Mouse (Mus musculus) kidney, embryonic 14.5 days (tissue): Measurements from ENCODE around the gene Plekhj1. TPM values are rescaled to one million over a fixed set of nuclear protein-coding genes. Genes with fewer than 3 reads are reported as not detected.
A peak's percentile ranks its signal among the peaks of the same experiment; 100 is the strongest.

Source experiments
- ATAC-seq: fragments of 200-750 bp; cut with Nextera tagmentation; 2 replicates; pipeline ENCODE4 v1.8.0; 2017; ENCODE audit warnings: moderate number of reproducible peaks, mild to moderate bottlenecking, moderate TSS enrichment, moderate library complexity; ENCODE audit not compliant: low FRiP score, low TSS enrichment
- H3K27ac ChIP-seq: fragments of 300-500 bp; sonication (generic); 2 replicates; pipeline ENCODE4 v1.5.1; 2014; ENCODE audit warnings: low read depth, mild to moderate bottlenecking, low read length, moderate library complexity, mixed read lengths
- H3K27me3 ChIP-seq: fragments of 300-500 bp; sonication (generic); 2 replicates; pipeline ENCODE4 v1.6.1; 2014; ENCODE audit warnings: mild to moderate bottlenecking, low read length; ENCODE audit not compliant: control insufficient read depth, insufficient read depth
- H3K36me3 ChIP-seq: fragments of 300-500 bp; sonication (generic); 2 replicates; pipeline ENCODE4 v1.6.1; 2014; ENCODE audit warnings: low read length, mixed read lengths; ENCODE audit not compliant: control insufficient read depth, insufficient read depth
- H3K4me1 ChIP-seq: fragments of 300-500 bp; sonication (generic); 2 replicates; pipeline ENCODE4 v1.6.1; 2014; ENCODE audit warnings: low read length, mixed read lengths; ENCODE audit not compliant: control insufficient read depth, insufficient read depth
- H3K4me2 ChIP-seq: fragments of 300-500 bp; sonication (generic); replicated peaks from 2 replicates; pipeline ENCODE4 v1.6.1; 2014; ENCODE audit warnings: low read depth, mild to moderate bottlenecking, low read length
- H3K4me3 ChIP-seq: fragments of 300-500 bp; sonication (generic); 2 replicates; pipeline ENCODE4 v1.5.1; 2014; ENCODE audit warnings: mild to moderate bottlenecking, low read length
- H3K9ac ChIP-seq: fragments of 300-500 bp; sonication (generic); 2 replicates; pipeline ENCODE4 v1.6.1; 2014; ENCODE audit warnings: low read depth, mild to moderate bottlenecking, low read length, moderate library complexity
- H3K9me3 ChIP-seq: fragments of 300-500 bp; sonication (generic); 2 replicates; pipeline ENCODE4 v1.6.1; 2016; ENCODE audit warnings: low read length; ENCODE audit not compliant: control insufficient read depth
- WGBS: fragments of 180-500 bp; shearing (Covaris S2); extraction: QIAGEN DNeasy Blood & Tissue Kit; methylation state at CpG from one replicate; pipeline ENCODE4 v1.1.7; 2014; 5-methylcytosine and 5-hydroxymethylcytosine counted together
- microRNA counts: library from miRNA; unstranded; fragments of <30 nt; microRNA quantifications from one replicate; lab custom pipeline; 2017
- microRNA-seq: library from miRNA; unstranded; fragments of <30 nt; microRNA quantifications from one replicate; pipeline ENCODE4, GENCODE M21; 2016
- polyA plus RNA-seq: library from polyadenylated mRNA; unstranded; fragments of >200 nt; fragmentation: Nextera tagmentation; extraction: Ambion mirVana; gene quantifications from 2 replicates; pipeline ENCODE4 v1.2.1, GENCODE M21; 2014

Gene Plekhj1
- polyA plus RNA-seq, 1 experiment from 2014 or later = 126 TPM

DNA sequence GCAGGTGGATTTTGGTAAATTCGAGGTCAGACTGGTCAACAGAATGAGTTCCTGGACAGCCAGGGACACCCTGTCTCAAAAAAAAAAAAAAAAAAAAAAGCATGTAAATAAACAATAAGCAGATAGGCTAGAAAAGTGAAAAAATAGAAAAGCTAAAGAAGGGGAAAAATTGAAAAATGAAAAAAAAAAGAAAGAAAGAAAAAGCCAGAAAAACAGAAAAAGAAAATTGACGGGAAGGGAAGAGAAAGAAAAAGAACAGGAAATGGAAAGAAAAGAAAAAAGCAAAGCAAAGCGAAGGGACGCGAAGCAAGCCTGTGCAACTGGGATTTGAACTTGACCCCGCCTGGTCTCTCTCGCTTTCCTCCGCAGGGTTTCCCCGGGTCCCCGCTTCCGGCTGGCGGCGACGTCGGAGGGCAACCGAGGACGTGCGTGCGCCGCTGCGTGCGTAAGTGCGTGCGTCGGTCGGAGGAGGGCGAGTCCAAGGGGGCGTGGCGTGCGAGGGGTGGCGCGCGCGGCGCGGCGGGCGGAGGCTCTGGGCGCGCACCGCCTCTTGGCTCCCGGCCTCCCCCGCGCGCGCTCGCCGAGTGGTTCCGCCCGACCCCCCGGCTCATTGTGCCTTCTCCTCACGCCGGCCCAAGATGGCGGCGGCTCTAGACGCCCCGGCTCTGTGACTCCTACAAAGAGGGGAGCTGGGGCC is 43.7 kb downstream of the Plekhj1 start, which contains the start of gene Dot1l:
TSS of gene Dot1l (plus strand) at position 613 of the 697 bp plus-strand sequence.
- Histone ChIP-seq H3K27me3 (no peaks in the 10 kb centered on the region), H3K4me2 (peak within 1 kb of the TSS; percentile 97), H3K27ac (peak within 1 kb of the TSS; percentile 71), H3K9ac (peak within 1 kb of the TSS; percentile 96), H3K4me3 (peak within 1 kb of the TSS; percentile 100), H3K36me3 (no peaks in the 10 kb centered on the region), H3K4me1 (peaks cover 29% of the 10 kb centered on the region), H3K9me3 (no peaks in the 10 kb centered on the region)
- ATAC-seq = peak; percentile 93
- 1% methylated on average over 45 of the region's 57 CpGs for WGBS

DNA sequence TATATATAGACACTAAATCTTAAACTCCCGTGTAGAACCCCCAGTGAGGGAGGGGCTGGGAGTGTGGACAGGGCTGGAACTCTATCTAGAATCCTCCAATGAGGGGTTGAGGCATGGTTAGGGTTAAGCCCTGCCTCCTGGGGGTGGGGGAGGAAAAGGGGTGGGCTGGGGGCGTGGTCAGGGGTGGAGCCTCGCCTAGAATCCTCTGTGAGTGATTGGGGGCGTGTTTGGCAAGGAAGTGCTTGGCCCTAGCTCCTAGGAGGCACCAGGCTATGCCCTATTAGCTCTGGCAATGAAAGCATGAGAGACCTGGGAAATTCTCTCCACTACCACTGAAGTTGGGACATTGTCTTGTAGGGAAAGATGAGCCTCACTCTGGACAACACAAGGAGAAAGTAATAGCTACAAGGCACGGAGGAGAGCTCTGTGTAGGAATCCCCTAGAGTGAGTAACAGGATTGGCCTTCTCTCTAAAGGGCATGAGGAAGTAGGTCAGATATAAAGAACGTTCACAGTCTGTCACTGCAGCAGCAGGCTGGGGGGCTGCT is 46.3 kb downstream of the Plekhj1 start:
- peak overlapping the region; percentile 51 for H3K4me2 ChIP-seq
- no peaks in the 10 kb centered on the region for H3K27me3 ChIP-seq
- no peaks in the 10 kb centered on the region for H3K36me3 ChIP-seq
- H3K9ac ChIP-seq = no peak overlapping the region
- peaks cover 23% of the 10 kb centered on the region for H3K4me1 ChIP-seq
- H3K4me3 ChIP-seq = peak overlapping the region; percentile 23; the same call in 1 of the 2 replicates
- 3% methylated on average over 6 of the region's 6 CpGs for WGBS
- peak; percentile 63 for ATAC-seq
- H3K27ac ChIP-seq = peak overlapping the region; percentile 77; the same call in 1 of the 2 replicates
- no peaks in the 10 kb centered on the region for H3K9me3 ChIP-seq

DNA sequence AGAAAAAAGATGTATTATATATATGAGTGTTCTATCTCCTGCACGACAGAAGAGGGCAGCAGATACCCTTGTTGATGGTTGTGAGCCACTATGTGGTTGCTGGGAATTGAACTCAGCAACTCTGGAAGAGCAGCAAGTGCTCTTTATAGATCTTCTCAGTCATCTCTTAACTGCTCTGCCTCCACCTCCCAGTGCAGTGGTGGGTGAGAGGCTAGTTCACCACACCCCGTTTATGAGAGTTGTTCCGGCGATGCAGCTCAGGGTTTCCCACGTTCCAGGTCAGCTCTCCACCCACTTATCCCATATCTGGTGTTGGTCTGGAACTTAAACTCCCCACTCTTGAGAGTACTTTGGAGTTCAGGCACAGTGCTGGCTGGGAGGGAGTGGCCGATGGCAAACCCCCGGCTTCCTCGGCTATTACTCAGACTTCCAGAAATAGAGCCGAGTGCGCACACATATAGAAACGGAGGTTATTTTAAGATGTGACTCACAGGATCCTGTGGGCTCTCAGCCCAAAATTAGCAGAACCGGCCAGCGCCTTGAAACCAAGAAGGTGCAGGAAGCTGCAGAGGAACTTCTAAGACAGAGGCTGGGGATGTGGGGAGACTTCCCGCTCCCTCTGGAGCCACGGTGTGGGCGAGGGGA is 47.1 kb downstream of the Plekhj1 start:
- 11% methylated on average over 16 of the region's 16 CpGs for WGBS
- H3K4me2 ChIP-seq = peak overlapping the region; percentile 51
- no peak for ATAC-seq
- H3K36me3 ChIP-seq = no peaks in the 10 kb centered on the region
- H3K27ac ChIP-seq = peak overlapping the region; percentile 77; the same call in 1 of the 2 replicates
- H3K9ac ChIP-seq = peak overlapping the region; percentile 31; the same call in 1 of the 2 replicates
- no peaks in the 10 kb centered on the region for H3K27me3 ChIP-seq
- H3K9me3 ChIP-seq = no peaks in the 10 kb centered on the region
- H3K4me1 ChIP-seq = peaks cover 14% of the 10 kb centered on the region
- peak overlapping the region; percentile 23; the same call in 1 of the 2 replicates for H3K4me3 ChIP-seq

DNA sequence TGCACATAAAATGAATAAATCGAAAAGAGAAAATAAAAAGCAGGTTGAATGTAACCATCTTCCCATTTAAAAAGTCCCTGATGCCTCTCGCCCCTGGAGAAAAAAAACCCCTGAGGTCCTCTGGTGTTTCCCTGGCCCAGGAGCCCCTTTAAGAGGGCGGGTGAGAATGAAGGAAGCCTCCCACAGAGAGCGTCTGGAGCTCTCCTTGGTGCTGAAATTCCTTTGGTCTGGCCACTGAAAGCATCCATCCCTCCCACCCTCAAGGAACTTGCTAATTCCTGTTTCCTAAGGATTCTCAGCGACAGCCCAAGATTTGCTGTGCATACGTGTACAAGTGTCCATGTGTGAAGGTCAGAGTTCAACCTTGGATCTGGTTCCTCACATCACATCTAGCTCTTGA is 49.8 kb downstream of the Plekhj1 start:
- Histone ChIP-seq H3K9ac (no peak overlapping the region), H3K4me3 (no peak overlapping the region), H3K27me3 (no peaks in the 10 kb centered on the region), H3K4me1 (peaks cover 10% of the 10 kb centered on the region), H3K27ac (no peak overlapping the region), H3K9me3 (no peaks in the 10 kb centered on the region), H3K36me3 (no peaks in the 10 kb centered on the region), H3K4me2 (no peak overlapping the region)
- 0 out of 2 replicates have a peak, but pooled peaks have one; percentile 3 for ATAC-seq
- 11% methylated on average over 6 of the region's 6 CpGs for WGBS

DNA sequence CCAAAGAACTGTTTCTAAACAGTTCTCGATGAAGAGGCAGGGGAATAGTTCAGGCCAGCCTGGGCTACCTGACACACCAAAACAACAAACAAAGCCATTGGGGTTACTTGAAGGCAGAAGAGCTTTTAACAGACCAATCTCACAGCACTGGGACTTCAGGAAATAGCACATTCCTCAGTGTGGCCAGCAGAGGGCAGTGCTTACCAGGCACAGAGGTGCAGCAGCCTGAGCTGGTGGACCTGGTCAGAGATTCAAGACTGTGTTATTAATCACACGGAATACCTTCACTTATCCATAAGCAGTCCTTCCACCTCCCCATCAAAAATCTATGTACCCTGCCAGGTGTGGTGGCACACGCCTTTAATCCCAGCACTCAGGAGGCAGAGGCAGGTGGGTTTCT is 51.0 kb downstream of the Plekhj1 start:
- H3K9ac ChIP-seq = no peak overlapping the region
- H3K9me3 ChIP-seq = no peaks in the 10 kb centered on the region
- no peak for ATAC-seq
- H3K4me3 ChIP-seq = no peak overlapping the region
- no peak overlapping the region for H3K27ac ChIP-seq
- H3K36me3 ChIP-seq = no peaks in the 10 kb centered on the region
- H3K4me2 ChIP-seq = no peak overlapping the region
- WGBS = 17% methylated on average over 3 of the region's 3 CpGs
- H3K27me3 ChIP-seq = no peaks in the 10 kb centered on the region
- H3K4me1 ChIP-seq = peaks cover 13% of the 10 kb centered on the region

MicroRNA genes within 50 kb of the gene (microRNA counts, 519-probe panel; counts per million panel counts)
- not detected for microRNA mmu-miR-1982 (lab: Ali Mortazavi, UCI)

Small RNA genes lying within 50 kb of the gene (microRNA-seq; reads per million reads assigned to microRNA genes)
- 2.5 reads per million, percentile 8 among the genes with 10 or more reads in this experiment for gene Mir1982

Other genes starting within 250 kb of the Plekhj1 start
- gene Rexo1, start 237.1 kb downstream of the Plekhj1 start, polyA plus RNA-seq = 25.8 and 31.3 TPM in 2 replicates
- 10.1 and 10.2 TPM in 2 replicates for gene Klf16, start 221.3 kb downstream of the Plekhj1 start, polyA plus RNA-seq
- gene Abhd17a, start 208.3 kb downstream of the Plekhj1 start, polyA plus RNA-seq = 125 and 130 TPM in 2 replicates
- 88.5 and 103 TPM in 2 replicates for gene Scamp4, start 195.8 kb downstream of the Plekhj1 start, polyA plus RNA-seq
- 8.0 and 8.8 TPM in 2 replicates for gene Adat3, start 195.7 kb downstream of the Plekhj1 start, polyA plus RNA-seq
- 1.9 and 2.5 TPM in 2 replicates for gene Gm49322, start 192.6 kb downstream of the Plekhj1 start, polyA plus RNA-seq
- 127 and 134 TPM in 2 replicates for gene Csnk1g2, start 175.8 kb downstream of the Plekhj1 start, polyA plus RNA-seq
- gene Btbd2, start 141.6 kb downstream of the Plekhj1 start, polyA plus RNA-seq = 63.4 and 80.2 TPM in 2 replicates
- 68.1 and 99.2 TPM in 2 replicates for gene Mknk2, start 120.5 kb downstream of the Plekhj1 start, polyA plus RNA-seq
- 23.3 and 34.4 TPM in 2 replicates for gene Mob3a, start 96.6 kb downstream of the Plekhj1 start, polyA plus RNA-seq
- gene Izumo4, start 96.4 kb downstream of the Plekhj1 start, polyA plus RNA-seq = 8.5 and 14.6 TPM in 2 replicates
- gene Ap3d1, start 56.4 kb downstream of the Plekhj1 start, polyA plus RNA-seq = 70.8 and 80.6 TPM in 2 replicates
- gene Dot1l, start 43.4 kb downstream of the Plekhj1 start, polyA plus RNA-seq = 21.9 and 29.2 TPM in 2 replicates
- 101 and 102 TPM in 2 replicates for gene Sf3a2, start 428 bp downstream of the Plekhj1 start, polyA plus RNA-seq
- not detected in 2 replicates for gene Amh, start 6.6 kb upstream of the Plekhj1 start, polyA plus RNA-seq
- gene Jsrp1, start 14.9 kb upstream of the Plekhj1 start, polyA plus RNA-seq = 4.4 and 5.2 TPM in 2 replicates
- 1,867 and 1,944 TPM in 2 replicates for gene Oaz1, start 28.0 kb upstream of the Plekhj1 start, polyA plus RNA-seq
- gene Lingo3, start 45.4 kb upstream of the Plekhj1 start, polyA plus RNA-seq = 0.17 and 0.97 TPM in 2 replicates
- gene Lsm7, start 56.6 kb upstream of the Plekhj1 start, polyA plus RNA-seq = 365 and 431 TPM in 2 replicates
- 27.2 and 35.1 TPM in 2 replicates for gene Sppl2b, start 56.6 kb upstream of the Plekhj1 start, polyA plus RNA-seq
- gene Tmprss9, start 73.2 kb upstream of the Plekhj1 start, polyA plus RNA-seq = 0.08 and 0.10 TPM in 2 replicates
- 391 and 501 TPM in 2 replicates for gene Timm13, start 102.3 kb upstream of the Plekhj1 start, polyA plus RNA-seq
- gene Lmnb2, start 119.6 kb upstream of the Plekhj1 start, polyA plus RNA-seq = 16.0 and 17.1 TPM in 2 replicates
- 16.1 and 16.3 TPM in 2 replicates for gene Gadd45b, start 131.4 kb upstream of the Plekhj1 start, polyA plus RNA-seq
- 2.2 and 4.8 TPM in 2 replicates for gene Gng7, start 216.3 kb upstream of the Plekhj1 start, polyA plus RNA-seq
- gene Diras1, start 227.0 kb upstream of the Plekhj1 start, polyA plus RNA-seq = 0.37 TPM in 1 of 2 replicates, not detected in the other
- 6.4 and 9.1 TPM in 2 replicates for gene Slc39a3, start 238.8 kb upstream of the Plekhj1 start, polyA plus RNA-seq